Mouse (Mus musculus) stomach, postnatal 0 days (tissue): ENCODE data around the gene Vmn2r90. TPM values are rescaled to one million over a fixed set of nuclear protein-coding genes. Genes with fewer than 3 reads are reported as not detected.
"Not testable (repeated sequence)": the region's sequence is repeated elsewhere in the genome, so short reads cannot be mapped to it uniquely, and the experiment has no call there.

Experiments
- ATAC-seq: fragments of 200-750 bp; cut with Nextera tagmentation; 2 replicates; pipeline ENCODE4 v1.8.0; 2017; ENCODE audit not compliant: low FRiP score, low TSS enrichment
- DNase-seq: peaks from one replicate; pipeline ENCODE4 v3.0.0-alpha.2; 2016; ENCODE audit warnings: low spot score
- H3K27ac ChIP-seq: fragments of 300-500 bp; sonication (generic); replicated peaks from 2 replicates; pipeline ENCODE4 v1.5.1; 2014; ENCODE audit warnings: mild to moderate bottlenecking, control low read depth
- H3K27me3 ChIP-seq: fragments of 300-500 bp; sonication (generic); 2 replicates; pipeline ENCODE4 v1.6.1; 2014; ENCODE audit warnings: low read length; ENCODE audit not compliant: control insufficient read depth, insufficient read depth
- H3K36me3 ChIP-seq: fragments of 300-500 bp; sonication (generic); 2 replicates; pipeline ENCODE4 v1.6.1; 2014; ENCODE audit warnings: low read length, mixed read lengths; ENCODE audit not compliant: control insufficient read depth, insufficient read depth
- H3K4me1 ChIP-seq: fragments of 300-500 bp; sonication (generic); replicated peaks from 2 replicates; pipeline ENCODE4 v1.6.1; 2014; ENCODE audit warnings: antibody characterized with exemption; ENCODE audit not compliant: control insufficient read depth, insufficient read depth
- H3K4me2 ChIP-seq: fragments of 300-500 bp; sonication (generic); replicated peaks from 2 replicates; pipeline ENCODE4 v1.6.1; 2014; ENCODE audit warnings: low read depth, mild to moderate bottlenecking, control low read depth, moderate library complexity
- H3K4me3 ChIP-seq: fragments of 300-500 bp; sonication (generic); 2 replicates; pipeline ENCODE4 v1.5.1; 2014; ENCODE audit warnings: low read depth, low read length, control low read depth
- H3K9ac ChIP-seq: fragments of 300-500 bp; sonication (generic); 2 replicates; pipeline ENCODE4 v1.6.1; 2014; ENCODE audit warnings: mild to moderate bottlenecking, low read length, control low read depth, mixed read lengths
- H3K9me3 ChIP-seq: fragments of 300-500 bp; sonication (generic); 2 replicates; pipeline ENCODE4 v1.6.1; 2016; ENCODE audit warnings: low read length; ENCODE audit not compliant: control insufficient read depth
- CTCF ChIP-seq: IDR thresholded peaks from 2 replicates; pipeline ENCODE4 v1.5.1; 2016; ENCODE audit warnings: antibody characterized with exemption, low read depth, mild to moderate bottlenecking, moderate library complexity
- EP300 ChIP-seq: optimal IDR thresholded peaks from 2 replicates; pipeline ENCODE3; 2016; ENCODE audit warnings: antibody characterized with exemption
- WGBS: fragments of 180-500 bp; shearing (Covaris S2); extraction: QIAGEN DNeasy Blood & Tissue Kit; methylation state at CpG from one replicate; pipeline ENCODE4 v1.1.7; 2014; 5-methylcytosine and 5-hydroxymethylcytosine counted together
- polyA plus RNA-seq: library from polyadenylated mRNA; unstranded; fragments of >200 nt; fragmentation: Nextera tagmentation; extraction: Ambion mirVana; gene quantifications from 2 replicates; pipeline ENCODE4 v1.2.1, GENCODE M21; 2015

The Vmn2r90 gene
- polyA plus RNA-seq, 1 experiment from 2014 or later, result not detected

- ATAC-seq, result no peak
- H3K4me3 ChIP-seq, result no peak overlapping the region
- 86% methylated on average over 1 of the region's 1 CpGs for WGBS
These were observed 35.1 kb downstream of the Vmn2r90 start for GRCm38 (mm10) chr17:17738635-17739034.

DNA sequence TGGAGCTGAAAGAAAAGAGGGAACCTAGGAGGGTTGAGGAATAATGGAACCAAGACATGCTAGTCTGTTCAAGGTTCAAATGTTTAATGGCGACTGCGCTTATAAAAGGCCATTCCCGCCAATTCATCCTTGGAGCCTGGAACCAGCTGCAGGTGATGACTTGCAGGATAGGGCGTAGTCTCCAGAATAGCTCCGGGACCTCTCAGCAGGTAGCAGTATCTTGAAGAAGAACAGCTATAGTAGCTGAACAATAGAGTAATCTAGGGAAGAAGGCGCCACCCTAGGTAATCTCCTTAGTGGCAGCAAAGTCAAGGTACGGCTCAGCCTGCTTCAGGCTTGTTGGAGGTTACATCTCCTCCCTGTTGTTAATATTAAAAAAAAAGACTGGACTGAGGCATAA, 35.8 kb downstream of the Vmn2r90 start:
- not testable (repeated sequence) for H3K4me1 ChIP-seq, H3K27ac ChIP-seq, ATAC-seq, H3K4me3 ChIP-seq, DNase-seq, H3K9me3 ChIP-seq, H3K36me3 ChIP-seq, H3K4me2 ChIP-seq, H3K9ac ChIP-seq, H3K27me3 ChIP-seq
- 88% methylated on average over 7 of the region's 7 CpGs for WGBS

More at GRCm38 (mm10) chr17:17738635-17739034, 35.1 kb downstream of the Vmn2r90 start:
- no peak overlapping the region for H3K9ac ChIP-seq
- H3K27me3 ChIP-seq, result no peaks in the 10 kb centered on the region
- no peak for DNase-seq
- no peak overlapping the region for H3K27ac ChIP-seq
- H3K4me2 ChIP-seq, result no peak overlapping the region
- no peak for TF ChIP-seq CTCF
- no peak for TF ChIP-seq EP300
- H3K4me1 ChIP-seq, result no peaks in the 10 kb centered on the region
- no peaks in the 10 kb centered on the region for H3K36me3 ChIP-seq
- H3K9me3 ChIP-seq, result no peaks in the 10 kb centered on the region

DNA sequence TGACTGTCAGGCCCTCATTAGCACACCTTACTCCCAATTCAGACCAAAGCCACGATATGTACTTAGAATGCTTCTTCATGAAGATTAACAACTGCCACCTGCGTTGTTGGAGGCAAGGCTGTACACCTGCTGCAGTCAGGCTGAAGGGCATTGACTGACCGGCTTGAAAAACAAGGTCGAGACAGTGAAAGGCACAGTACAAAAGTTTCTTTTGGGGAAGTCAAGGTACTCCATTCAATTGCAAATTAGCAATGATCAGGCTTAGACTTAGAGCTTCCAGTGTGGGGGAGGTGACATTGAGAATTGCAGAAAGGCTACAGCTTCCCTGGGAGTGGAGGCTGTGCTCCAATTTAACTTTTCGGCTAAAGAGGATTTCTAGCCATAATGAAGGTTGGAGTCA, 36.4 kb downstream of the Vmn2r90 start:
- H3K27ac ChIP-seq, H3K4me1 ChIP-seq, H3K27me3 ChIP-seq, H3K9ac ChIP-seq, ATAC-seq, DNase-seq, H3K9me3 ChIP-seq, H3K4me2 ChIP-seq, H3K4me3 ChIP-seq, H3K36me3 ChIP-seq: not testable (repeated sequence)
- WGBS, result 83% methylated on average over 5 of the region's 5 CpGs

DNA sequence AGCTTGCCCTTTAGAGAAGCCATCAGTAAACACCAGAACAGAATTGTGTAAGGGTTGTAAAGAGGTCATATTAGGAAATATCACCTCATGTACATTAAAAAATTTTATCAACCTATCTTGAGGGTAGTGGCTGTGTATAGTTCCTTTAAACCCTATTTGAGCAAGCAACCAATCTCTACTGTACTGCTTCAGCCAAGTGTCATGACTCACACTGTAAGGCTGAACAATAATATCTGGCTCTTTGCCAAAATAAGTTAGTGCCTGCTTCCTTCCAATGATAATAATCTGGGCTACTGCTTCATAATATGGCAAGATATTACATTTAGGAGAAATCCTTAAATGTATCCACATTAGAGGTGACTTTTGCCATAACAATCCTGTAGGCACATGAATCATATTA, 38.0 kb downstream of the Vmn2r90 start:
- not testable (repeated sequence) for ATAC-seq, H3K4me2 ChIP-seq, H3K9ac ChIP-seq, H3K36me3 ChIP-seq, H3K4me1 ChIP-seq, H3K9me3 ChIP-seq, H3K27me3 ChIP-seq, H3K4me3 ChIP-seq, H3K27ac ChIP-seq, DNase-seq

GRCm38 (mm10) chr17:17749371-17749770, 45.8 kb downstream of the Vmn2r90 start:
- not testable (repeated sequence) for H3K36me3 ChIP-seq, H3K9ac ChIP-seq, H3K9me3 ChIP-seq, H3K27me3 ChIP-seq, H3K27ac ChIP-seq, ATAC-seq, H3K4me1 ChIP-seq, H3K4me3 ChIP-seq, H3K4me2 ChIP-seq
- 2% methylated on average over 4 of the region's 4 CpGs for WGBS
- peak; percentile 26 for DNase-seq
- peak; percentile 79 for TF ChIP-seq CTCF

DNA sequence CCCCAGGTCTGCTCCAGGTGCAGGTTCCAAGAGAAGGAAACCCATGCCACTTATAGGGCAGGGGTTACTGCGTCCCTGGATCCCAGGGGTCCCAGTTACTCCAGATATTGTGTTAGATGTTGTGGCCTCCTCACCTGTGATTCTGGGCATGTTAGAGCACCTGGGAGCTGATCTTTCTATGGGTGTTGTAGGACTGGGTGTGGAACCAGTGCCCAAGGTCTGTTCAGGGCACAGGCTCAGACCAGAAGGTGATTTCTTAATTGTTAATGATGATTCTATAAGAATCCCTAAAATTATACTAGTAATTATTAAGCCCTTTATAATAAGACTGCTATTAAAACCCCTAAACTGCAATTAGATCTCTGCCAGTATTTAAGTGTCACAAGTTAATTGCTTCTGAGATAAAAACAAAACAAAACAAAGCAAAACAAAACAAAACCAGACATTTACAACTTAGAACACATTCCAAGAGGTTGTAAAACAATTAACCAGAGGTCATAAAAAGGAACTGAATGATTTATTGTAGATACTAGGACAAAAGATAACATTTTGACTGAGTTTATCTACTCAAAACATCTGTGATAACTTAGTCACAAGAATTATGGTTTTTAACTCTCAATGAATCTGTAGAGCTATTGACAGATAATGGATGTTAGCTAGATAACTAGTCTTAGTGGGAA, 59.2 kb downstream of the Vmn2r90 start:
- ATAC-seq, result no peak
- Histone ChIP-seq H3K9me3 (no peaks in the 10 kb centered on the region), H3K9ac (no peak overlapping the region), H3K27me3 (no peaks in the 10 kb centered on the region), H3K4me2 (no peak overlapping the region), H3K4me3 (no peak overlapping the region), H3K36me3 (no peaks in the 10 kb centered on the region), H3K27ac (no peak overlapping the region), H3K4me1 (no peaks in the 10 kb centered on the region)
- no peak for TF ChIP-seq CTCF
- no peak for TF ChIP-seq EP300
- DNase-seq, result no peak
- 85% methylated on average over 1 of the region's 1 CpGs for WGBS
